Mouse (Mus musculus): ENCODE data around the gene Grk4. TPM values are rescaled to one million over a fixed set of nuclear protein-coding genes. Genes with fewer than 3 reads are reported as not detected.

Gene Grk4
- polyA plus RNA-seq, 1 experiment from 2014 or later, result 3.6 TPM

- no peaks in the 10 kb centered on the region for H3K9me3 ChIP-seq (replicated peaks)
- WGBS, result 87% methylated on average over 2 of the region's 2 CpGs
- H3K4me3 ChIP-seq, result no peak overlapping the region
- 0 out of 2 replicates have a peak, but pooled peaks cover 2% of the 10 kb centered on the region for H3K4me1 ChIP-seq (replicated peaks)
- H3K36me3 ChIP-seq, result peaks cover 7% of the 10 kb centered on the region; the same call in 1 of the 2 replicates
- no peak overlapping the region for H3K27ac ChIP-seq (ENCODE audit: poor library complexity, severe bottlenecking)
- no peak overlapping the region for H3K4me2 ChIP-seq
- H3K27me3 ChIP-seq (replicated peaks), result no peaks in the 10 kb centered on the region
- ATAC-seq (ENCODE audit: insufficient number of reproducible peaks, low FRiP score), result no peak
- no peak overlapping the region for H3K9ac ChIP-seq
Observed at GRCm38 (mm10) chr5:34773392-34773791, 113.2 kb downstream of the Grk4 start.

GRCm38 (mm10) chr5:34785027-34785426 is 124.8 kb downstream of the Grk4 start:
- H3K27ac ChIP-seq (ENCODE audit: poor library complexity, severe bottlenecking), result no peak overlapping the region
- no peak overlapping the region for H3K4me3 ChIP-seq
- WGBS, result 84% methylated on average over 3 of the region's 3 CpGs
- no peaks in the 10 kb centered on the region for H3K27me3 ChIP-seq (replicated peaks)
- H3K9ac ChIP-seq, result no peak overlapping the region
- peaks cover 29% of the 10 kb centered on the region for H3K36me3 ChIP-seq
- no peaks in the 10 kb centered on the region for H3K9me3 ChIP-seq (replicated peaks)
- H3K4me1 ChIP-seq (replicated peaks), result no peaks in the 10 kb centered on the region; the same call in 1 of the 2 replicates
- H3K4me2 ChIP-seq, result no peak overlapping the region
- no peak for ATAC-seq (ENCODE audit: insufficient number of reproducible peaks, low FRiP score)

- Histone ChIP-seq H3K27ac (ENCODE audit: poor library complexity, severe bottlenecking) (no peak overlapping the region), H3K9me3 (replicated peaks) (no peaks in the 10 kb centered on the region), H3K4me3 (no peak overlapping the region), H3K27me3 (replicated peaks) (no peaks in the 10 kb centered on the region), H3K9ac (no peak overlapping the region), H3K36me3 (peaks cover 49% of the 10 kb centered on the region), H3K4me2 (no peak overlapping the region), H3K4me1 (replicated peaks) (no peaks in the 10 kb centered on the region)
- 64% methylated on average over 2 of the region's 2 CpGs for WGBS
- no peak for ATAC-seq (ENCODE audit: insufficient number of reproducible peaks, low FRiP score)
Observed at GRCm38 (mm10) chr5:34791141-34791540, 131.0 kb downstream of the Grk4 start.

GRCm38 (mm10) chr5:34800292-34800953 is 140.2 kb downstream of the Grk4 start:
- no peaks in the 10 kb centered on the region for H3K9me3 ChIP-seq (replicated peaks)
- H3K36me3 ChIP-seq, result peaks cover 55% of the 10 kb centered on the region
- H3K4me2 ChIP-seq, result no peak overlapping the region
- no peak overlapping the region for H3K9ac ChIP-seq
- 77% methylated on average over 5 of the region's 5 CpGs for WGBS
- H3K27me3 ChIP-seq (replicated peaks), result no peaks in the 10 kb centered on the region
- no peak for ATAC-seq (ENCODE audit: insufficient number of reproducible peaks, low FRiP score)
- H3K4me3 ChIP-seq, result no peak overlapping the region
- H3K4me1 ChIP-seq (replicated peaks), result 0 out of 2 replicates have a peak, but pooled peaks cover 3% of the 10 kb centered on the region
- H3K27ac ChIP-seq (ENCODE audit: poor library complexity, severe bottlenecking), result no peak overlapping the region

MicroRNAs within 50 kb of the gene (microRNA counts, 519-probe panel; counts per million panel counts)
- not detected for microRNA mmu-miR-467g

Small RNAs within 50 kb of the gene (microRNA-seq; reads per million reads assigned to microRNA genes)
- gene Mir467g, result not detected

Other genes with a start within 250 kb of the Grk4 start
- 15.8 and 19.5 TPM in 2 replicates for gene Tnip2, start 146.4 kb upstream of the Grk4 start, polyA plus RNA-seq (2016; fragmentation: Nextera tagmentation; extraction: Ambion mirVana)
- 3.0 and 6.4 TPM in 2 replicates for gene Sh3bp2, start 134.5 kb upstream of the Grk4 start, polyA plus RNA-seq (2016; fragmentation: Nextera tagmentation; extraction: Ambion mirVana)
- gene Add1, start 86.7 kb upstream of the Grk4 start, polyA plus RNA-seq (2016; fragmentation: Nextera tagmentation; extraction: Ambion mirVana), result 188 and 189 TPM in 2 replicates
- gene Mfsd10, start 23.2 kb upstream of the Grk4 start, polyA plus RNA-seq (2016; fragmentation: Nextera tagmentation; extraction: Ambion mirVana), result 72.2 and 76.5 TPM in 2 replicates
- gene Nop14, start 231 bp upstream of the Grk4 start, polyA plus RNA-seq (2016; fragmentation: Nextera tagmentation; extraction: Ambion mirVana), result 19.2 and 19.9 TPM in 2 replicates
- 11.3 and 11.9 TPM in 2 replicates for gene Htt, start 101.4 kb downstream of the Grk4 start, polyA plus RNA-seq (2016; fragmentation: Nextera tagmentation; extraction: Ambion mirVana)
- gene Msantd1, start 247.6 kb downstream of the Grk4 start, polyA plus RNA-seq (2016; fragmentation: Nextera tagmentation; extraction: Ambion mirVana), result 0.31 and 0.62 TPM in 2 replicates

Measured in heart, embryonic 12.5 days (tissue).